Mouse (Mus musculus) C3H10T1/2 (cell line): ENCODE results near the gene Gm10392. TPM values are rescaled to one million over a fixed set of nuclear protein-coding genes. Genes with fewer than 3 reads are reported as not detected.

ENCODE experiments used
- polyA plus RNA-seq, 2 experiments: library from polyadenylated mRNA; unstranded; fragments of >200 nt; fragmentation: generic; extraction: Trizol; gene quantifications; one replicate each; pipeline ENCODE4 v1.2.1; 2012; ENCODE audit warnings: missing spikeins in 2 of 2

Gm10392 gene
- under 1 TPM in 1 of 2 experiments, not detected in 1; 0.05 TPM for polyA plus RNA-seq

GRCm38 (mm10) chr11:77519043-77519442 is at the start of gene Gm10392:
Gene Gm10392 (minus strand): TSS chr11:77519198.

GRCm38 (mm10) chr11:77515637-77516552 is 3.1 kb downstream of the Gm10392 start, which contains the start of gene Trp53i13:
Gene Trp53i13 (minus strand): TSS chr11:77515980.

GRCm38 (mm10) chr11:77514832-77515636 is 4.0 kb downstream of the Gm10392 start, which contains the start of gene Abhd15:
Gene Abhd15 (plus strand): TSS chr11:77515121.

GRCm38 (mm10) chr11:77493512-77494343 is 25.3 kb downstream of the Gm10392 start, which contains the start of gene Git1:
Gene Git1 (plus strand): TSS chr11:77493562.

GRCm38 (mm10) chr11:77489591-77490235 is 29.3 kb downstream of the Gm10392 start, which contains the start of gene Ankrd13b:
Gene Ankrd13b (minus strand): TSS chr11:77489678.

Other genes with a start within 250 kb of the Gm10392 start
- gene Coro6, start 56.8 kb downstream of the Gm10392 start, polyA plus RNA-seq: under 1 TPM; 0.02 to 0.04 TPM
- 10 to 100 TPM; 33.6 to 49.8 TPM for gene Ankrd13b, start 29.5 kb downstream of the Gm10392 start, polyA plus RNA-seq
- 10 to 100 TPM; 41.2 to 63.6 TPM for gene Git1, start 25.6 kb downstream of the Gm10392 start, polyA plus RNA-seq
- under 1 TPM; 0.12 to 0.44 TPM for gene Abhd15, start 4.1 kb downstream of the Gm10392 start, polyA plus RNA-seq
- gene Trp53i13, start 3.2 kb downstream of the Gm10392 start, polyA plus RNA-seq: 10 to 100 TPM; 21.6 to 43.4 TPM
- 1 to 10 TPM in 1 of 2 experiments, under 1 TPM in 1; 0.32 to 2.7 TPM for gene Taok1, start 88.6 kb upstream of the Gm10392 start, polyA plus RNA-seq
- 1 to 10 TPM in 1 of 2 experiments, under 1 TPM in 1; 0.84 to 3.9 TPM for gene Nufip2, start 167.0 kb upstream of the Gm10392 start, polyA plus RNA-seq
- not detected for gene Cryba1, start 206.1 kb upstream of the Gm10392 start, polyA plus RNA-seq
- gene Myo18a, start 244.0 kb upstream of the Gm10392 start, polyA plus RNA-seq: 10 to 100 TPM; 15.9 to 48.2 TPM